Mouse (Mus musculus) MEL (cell line): Measurements from ENCODE around the gene Rtp1. TPM values are rescaled to one million over a fixed set of nuclear protein-coding genes. Genes with fewer than 3 reads are reported as not detected.

Experiments used
- DNase-seq: peaks from one replicate; pipeline ENCODE4 v3.0.0; 2011; ENCODE audit warnings: low read depth, low spot score
- H3K27ac ChIP-seq: 2 replicates; pipeline ENCODE4 v1.5.1; 2012; ENCODE audit warnings: low read depth, mild to moderate bottlenecking, control low read depth, low read length, moderate library complexity; ENCODE audit not compliant: control insufficient read depth
- H3K27me3 ChIP-seq, 2 experiments: fragments of 150-350 bp in 1 of 2; sonication (generic) in 1 of 2; 2 replicates each; pipeline ENCODE4 v1.6.1; 2012; ENCODE audit warnings: low read length in 2 of 2, mild to moderate bottlenecking in 2 of 2, improper control_type of control experiment in 1 of 2, moderate library complexity in 1 of 2; ENCODE audit not compliant: insufficient read depth in 2 of 2, control insufficient read depth in 1 of 2
- H3K36me3 ChIP-seq, 2 experiments: 2 replicates each; pipeline ENCODE4 v1.6.1; 2012 to 2014; ENCODE audit warnings: low read length in 2 of 2, improper control_type of control experiment in 1 of 2, inconsistent platforms in 1 of 2, mild to moderate bottlenecking in 1 of 2; ENCODE audit not compliant: insufficient read depth in 2 of 2, control insufficient read depth in 1 of 2
- H3K4me1 ChIP-seq, 2 experiments: fragments of 150-350 bp in 1 of 2; sonication (generic) in 1 of 2; 2 replicates each; pipeline ENCODE4 v1.6.1; 2012; ENCODE audit warnings: low read length in 2 of 2, improper control_type of control experiment in 1 of 2, mild to moderate bottlenecking in 1 of 2; ENCODE audit not compliant: insufficient read depth in 2 of 2, control insufficient read depth in 1 of 2
- H3K4me3 ChIP-seq, 2 experiments: fragments of 150-350 bp in 1 of 2; sonication (generic) in 1 of 2; 2 replicates each; pipeline ENCODE4 v1.5.1; 2012; ENCODE audit warnings: low read depth in 2 of 2, low read length in 2 of 2, mild to moderate bottlenecking in 2 of 2, moderate library complexity in 2 of 2, control low read depth in 1 of 2, improper control_type of control experiment in 1 of 2; ENCODE audit not compliant: control insufficient read depth in 1 of 2, insufficient read depth in 1 of 2
- H3K79me2 ChIP-seq: 2 replicates; pipeline ENCODE4 v1.6.1; 2012; ENCODE audit warnings: mild to moderate bottlenecking, low read length, moderate library complexity; ENCODE audit not compliant: control insufficient read depth, poor library complexity, insufficient read depth
- H3K9ac ChIP-seq: 2 replicates; pipeline ENCODE4 v1.6.1; 2012; ENCODE audit warnings: low read depth, mild to moderate bottlenecking, control low read depth, low read length, moderate library complexity; ENCODE audit not compliant: control insufficient read depth, poor library complexity, severe bottlenecking
- H3K9me3 ChIP-seq: fragments of 150-350 bp; sonication (generic); replicated peaks from 2 replicates; pipeline ENCODE4 v1.6.1; 2012; ENCODE audit warnings: mild to moderate bottlenecking, low read length, improper control_type of control experiment, moderate library complexity; ENCODE audit not compliant: insufficient read depth
- BHLHE40 ChIP-seq: IDR thresholded peaks from 2 replicates; pipeline ENCODE4 v1.6.1; 2012; ENCODE audit warnings: low read depth, mild to moderate bottlenecking, inconsistent platforms, low read length, improper control_type of control experiment, borderline replicate concordance
- CHD1 ChIP-seq: IDR thresholded peaks from 2 replicates; pipeline ENCODE4 v1.6.1; 2012; ENCODE audit warnings: low read depth, mild to moderate bottlenecking, inconsistent platforms, low read length, improper control_type of control experiment
- E2F4 ChIP-seq: IDR thresholded peaks from 2 replicates; pipeline ENCODE4 v1.6.1; 2011; ENCODE audit warnings: low read depth, low read length, improper control_type of control experiment, borderline replicate concordance
- ELF1 ChIP-seq: IDR thresholded peaks from 2 replicates; pipeline ENCODE4 v1.6.1; 2014; ENCODE audit warnings: low read depth, mild to moderate bottlenecking, inconsistent platforms, low read length, improper control_type of control experiment, moderate library complexity
- GABPA ChIP-seq: IDR thresholded peaks from 2 replicates; pipeline ENCODE4 v1.6.1; 2012; ENCODE audit warnings: low read depth, mild to moderate bottlenecking, inconsistent platforms, low read length, improper control_type of control experiment, moderate library complexity
- HCFC1 ChIP-seq: IDR thresholded peaks from 2 replicates; pipeline ENCODE4 v1.6.1; 2012; ENCODE audit warnings: low read depth, mild to moderate bottlenecking, inconsistent platforms, low read length, improper control_type of control experiment, moderate library complexity
- MAFK ChIP-seq: IDR thresholded peaks from 2 replicates; pipeline ENCODE4 v1.6.1; 2011; ENCODE audit warnings: low read depth, mild to moderate bottlenecking, low read length, improper control_type of control experiment, borderline replicate concordance
- MYC ChIP-seq: IDR thresholded peaks from 2 replicates; pipeline ENCODE4 v1.6.1; 2011; ENCODE audit warnings: low read depth, mild to moderate bottlenecking, low read length, improper control_type of control experiment, moderate library complexity
- POLR2AphosphoS2 ChIP-seq: IDR thresholded peaks from 2 replicates; pipeline ENCODE4 v1.6.1; 2011; ENCODE audit warnings: low read length, improper control_type of control experiment
- RAD21 ChIP-seq: IDR thresholded peaks from 2 replicates; pipeline ENCODE4 v1.6.1; 2011; ENCODE audit warnings: mild to moderate bottlenecking, low read depth, low read length, improper control_type of control experiment
- SMC3 ChIP-seq: IDR thresholded peaks from 2 replicates; pipeline ENCODE4 v1.6.1; 2011; ENCODE audit warnings: low read depth, low read length, improper control_type of control experiment
- TBP ChIP-seq: IDR thresholded peaks from 2 replicates; pipeline ENCODE4 v1.8.0; 2011; ENCODE audit warnings: low read depth, low read length, improper control_type of control experiment
- UBTF ChIP-seq: IDR thresholded peaks from 2 replicates; pipeline ENCODE4 v1.6.1; 2012; ENCODE audit warnings: low read depth, mild to moderate bottlenecking, inconsistent platforms, low read length, improper control_type of control experiment, moderate library complexity, borderline replicate concordance; ENCODE audit not compliant: insufficient read depth
- USF2 ChIP-seq, 2 experiments: IDR thresholded peaks; 2 replicates each; pipeline ENCODE4 v1.6.1; 2011 to 2012; ENCODE audit warnings: improper control_type of control experiment in 2 of 2, low read length in 2 of 2, borderline replicate concordance in 1 of 2, inconsistent platforms in 1 of 2, low read depth in 1 of 2, mild to moderate bottlenecking in 1 of 2; ENCODE audit not compliant: insufficient read depth in 1 of 2
- ZC3H11A ChIP-seq: IDR thresholded peaks from 2 replicates; pipeline ENCODE4 v1.6.1; 2012; ENCODE audit warnings: low read depth, mild to moderate bottlenecking, inconsistent platforms, low read length, improper control_type of control experiment
- ZMIZ1 ChIP-seq: IDR thresholded peaks from 2 replicates; pipeline ENCODE4 v1.6.1; 2012; ENCODE audit warnings: low read depth, mild to moderate bottlenecking, inconsistent platforms, low read length, improper control_type of control experiment, moderate library complexity
- polyA plus RNA-seq, 2 experiments: library from polyadenylated mRNA; stranded (reverse) in 1 of 2; unstranded in 1 of 2; fragments of >175 nt in 1 of 2; fragments of >200 nt in 1 of 2; gene quantifications; 2 replicates each; pipeline versions ENCODE4 v1.2.1 to v1.2.4; 2012; ENCODE audit warnings: low replicate concordance in 2 of 2, low read depth in 1 of 2; ENCODE audit not compliant: insufficient read length in 2 of 2, insufficient read depth in 1 of 2, missing spikeins in 1 of 2
- total RNA-seq: library from RNA; depleted of rRNA; stranded (reverse); fragments of 300-350 nt; gene quantifications from 2 replicates; pipeline ENCODE4 v1.2.3, GENCODE M21; 2012

Rtp1 gene
- total and polyA plus RNA-seq, 3 experiments = not detected

DNA sequence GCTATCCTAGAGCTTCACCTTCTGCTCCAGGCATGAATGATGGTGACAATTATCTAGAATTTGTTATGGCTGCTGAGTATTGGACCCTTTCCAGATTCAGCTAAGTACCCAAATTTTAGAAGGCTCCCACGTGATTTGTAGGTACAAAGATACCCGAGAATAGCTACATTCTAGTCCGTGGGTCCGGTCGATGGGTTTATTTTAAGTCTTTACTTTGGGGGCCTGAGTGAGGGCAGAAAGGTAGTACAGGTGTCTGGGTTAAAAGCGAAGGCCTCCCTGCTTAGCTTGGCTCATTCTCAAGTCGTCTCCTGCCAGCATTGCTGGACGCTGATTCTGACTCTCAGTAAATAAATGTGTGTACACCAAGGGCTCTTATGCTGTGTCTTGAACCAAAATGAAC is 1.1 kb downstream of the Rtp1 start:
- DNase-seq = no peak
- H3K4me1 ChIP-seq = no peaks in the 10 kb centered on the region
- H3K9ac ChIP-seq = no peak overlapping the region
- H3K36me3 ChIP-seq = no peaks in the 10 kb centered on the region
- no peaks in the 10 kb centered on the region for H3K27me3 ChIP-seq
- H3K9me3 ChIP-seq = no peaks in the 10 kb centered on the region
- no peak overlapping the region for H3K4me3 ChIP-seq
- H3K27ac ChIP-seq = no peak overlapping the region
- no peaks in the 10 kb centered on the region for H3K79me2 ChIP-seq
- TF ChIP-seq MAFK (no peak), RAD21 (no peak), HCFC1 (no peak), MYC (no peak)
- TF ChIP-seq, all 39 proteins: peak for 0

DNA sequence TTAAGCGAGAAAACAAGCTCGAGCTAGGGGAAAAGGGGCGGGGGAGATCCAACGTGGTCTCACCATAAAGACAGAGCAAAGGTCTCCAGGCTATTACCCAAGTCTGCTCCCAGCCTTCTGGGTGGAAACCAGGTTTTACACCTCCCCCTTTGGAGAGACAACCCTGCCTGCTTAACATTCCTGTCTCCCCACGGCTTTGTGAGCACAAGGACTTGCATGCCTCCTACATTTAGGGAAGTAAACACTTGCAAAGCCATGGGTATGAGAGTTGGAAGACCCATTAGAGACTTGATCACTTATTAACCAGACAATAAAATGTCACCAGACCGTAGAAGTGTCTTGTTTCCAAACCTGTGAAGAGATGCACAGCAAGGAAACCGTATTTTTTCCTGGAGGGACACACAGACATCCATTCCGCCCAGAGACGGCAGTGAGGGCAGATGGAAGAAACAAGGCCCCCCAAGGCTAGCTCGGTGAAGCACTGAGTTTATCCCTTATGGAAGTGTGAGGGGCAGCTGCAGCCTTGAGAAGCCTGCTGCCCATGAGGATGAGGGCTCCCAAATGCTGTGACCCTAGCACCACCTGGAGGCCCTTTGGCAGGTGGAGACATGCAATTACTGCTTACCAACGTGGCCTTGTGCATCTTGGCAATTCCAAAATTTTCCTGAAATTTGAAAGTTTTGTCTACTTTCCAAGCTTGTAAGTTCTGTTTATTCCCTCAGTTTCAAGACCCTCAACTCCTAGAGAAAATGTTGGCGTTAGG is 8.7 kb downstream of the Rtp1 start:
- H3K9ac ChIP-seq = no peak overlapping the region
- TF ChIP-seq ELF1 (no peak), ZMIZ1 (no peak), USF2 (IDR thresholded peaks at IDR 0.05; ENCODE audit: borderline replicate concordance in 1 of 2, insufficient read depth in 1 of 2, low read depth in 1 of 2, low read length in 2 of 2) (no peak), POLR2AphosphoS2 (no peak)
- H3K27ac ChIP-seq = no peak overlapping the region
- H3K36me3 ChIP-seq = no peaks in the 10 kb centered on the region
- no peaks in the 10 kb centered on the region for H3K79me2 ChIP-seq
- no peaks in the 10 kb centered on the region for H3K4me1 ChIP-seq
- no peaks in the 10 kb centered on the region for H3K9me3 ChIP-seq
- H3K27me3 ChIP-seq = no peaks in the 10 kb centered on the region
- no peak for DNase-seq
- H3K4me3 ChIP-seq = no peak overlapping the region

DNA sequence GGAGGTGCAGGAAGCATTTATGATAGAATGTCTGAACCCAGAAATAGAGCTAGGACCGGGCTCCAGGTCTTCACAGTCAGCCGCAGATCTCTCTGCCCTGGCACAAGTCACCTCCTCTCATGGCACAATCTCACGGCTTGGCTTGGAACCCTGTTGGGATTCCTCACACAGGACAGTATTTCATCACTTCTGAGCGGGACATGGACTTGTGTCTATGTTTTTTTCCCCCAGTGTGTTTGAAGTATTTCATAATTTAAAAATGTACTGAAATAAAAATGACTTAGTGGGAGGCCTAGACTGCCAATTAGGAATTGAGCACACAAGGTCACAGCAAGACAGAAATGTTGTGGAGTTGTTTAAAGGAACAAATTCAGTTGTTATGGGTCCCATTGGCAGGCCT is 15.3 kb downstream of the Rtp1 start:
- Histone ChIP-seq H3K36me3 (no peaks in the 10 kb centered on the region), H3K27me3 (no peaks in the 10 kb centered on the region), H3K27ac (no peak overlapping the region), H3K79me2 (no peaks in the 10 kb centered on the region), H3K4me1 (no peaks in the 10 kb centered on the region), H3K9ac (no peak overlapping the region), H3K4me3 (no peak overlapping the region), H3K9me3 (no peaks in the 10 kb centered on the region)
- no peak for TF ChIP-seq SMC3
- TF ChIP-seq GABPA = no peak
- TF ChIP-seq TBP = no peak
- TF ChIP-seq BHLHE40 = no peak
- TF ChIP-seq RAD21 = no peak
- no peak for TF ChIP-seq CHD1
- no peak for TF ChIP-seq ZC3H11A
- TF ChIP-seq UBTF = no peak
- TF ChIP-seq E2F4 = no peak
- no peak for DNase-seq
